Mouse (Mus musculus) gastrocnemius, adult 2 months (tissue): Measurements from ENCODE around the gene Tll2. TPM values are rescaled to one million over a fixed set of nuclear protein-coding genes. Genes with fewer than 3 reads are reported as not detected.
A peak's percentile ranks its signal among the peaks of the same experiment; 100 is the strongest.

Experiments used
- DNase-seq: peaks from one replicate; pipeline ENCODE4 v3.0.0; 2022
- H3K27ac ChIP-seq: fragments of 200-600 bp; 2 replicates; pipeline ENCODE4 v1.8.1; 2022; ENCODE audit warnings: mild to moderate bottlenecking
- H3K4me3 ChIP-seq: fragments of 200-600 bp; 2 replicates; pipeline ENCODE4 v1.8.1; 2022; ENCODE audit warnings: mild to moderate bottlenecking, moderate library complexity
- CTCF ChIP-seq: fragments of 200-600 bp; IDR thresholded peaks from 2 replicates; pipeline ENCODE4 v1.8.1; 2022; ENCODE audit warnings: antibody characterized with exemption, mild to moderate bottlenecking, moderate library complexity
- intact Hi-C: fragments of 180-260 bp; cut with DNase I; formaldehyde crosslinking; loops from one replicate; pipeline ENCODE4 v1.15.1; 2025
- total RNA-seq, 2 experiments: library from RNA; stranded (reverse); gene quantifications; 2 replicates each; pipeline ENCODE4 v1.2.3; 2021

Tll2 gene
- total RNA-seq, 2 experiments from 2014 or later: 0.10 to 0.11 TPM

- H3K4me3 ChIP-seq: no peak overlapping the region
- no peak for DNase-seq
- intact Hi-C loops: loop anchor here (5.0 kb wide), 1 partner anchor 137 kb away; no protein-coding TSS in a partner anchor
- TF ChIP-seq CTCF: peak; percentile 72
- H3K27ac ChIP-seq: no peak overlapping the region
Measured at GRCm38 (mm10) chr19:41104922-41105321, 101.7 kb downstream of the Tll2 start.

- intact Hi-C loops: no loop called here
- peak; percentile 88 for DNase-seq
- Histone ChIP-seq H3K27ac (no peak overlapping the region), H3K4me3 (no peak overlapping the region)
- TF ChIP-seq CTCF: no peak
Measured at GRCm38 (mm10) chr19:41101390-41101789, 105.2 kb downstream of the Tll2 start.

GRCm38 (mm10) chr19:41100863-41101262 is 105.8 kb downstream of the Tll2 start:
- TF ChIP-seq CTCF: no peak
- no peak overlapping the region for H3K27ac ChIP-seq
- DNase-seq: no peak
- intact Hi-C loops: no loop called here
- H3K4me3 ChIP-seq: no peak overlapping the region

GRCm38 (mm10) chr19:41097038-41097437 is 109.6 kb downstream of the Tll2 start:
- intact Hi-C loops: no loop called here
- no peak for TF ChIP-seq CTCF
- Histone ChIP-seq H3K4me3 (no peak overlapping the region), H3K27ac (no peak overlapping the region)
- no peak for DNase-seq

DNA sequence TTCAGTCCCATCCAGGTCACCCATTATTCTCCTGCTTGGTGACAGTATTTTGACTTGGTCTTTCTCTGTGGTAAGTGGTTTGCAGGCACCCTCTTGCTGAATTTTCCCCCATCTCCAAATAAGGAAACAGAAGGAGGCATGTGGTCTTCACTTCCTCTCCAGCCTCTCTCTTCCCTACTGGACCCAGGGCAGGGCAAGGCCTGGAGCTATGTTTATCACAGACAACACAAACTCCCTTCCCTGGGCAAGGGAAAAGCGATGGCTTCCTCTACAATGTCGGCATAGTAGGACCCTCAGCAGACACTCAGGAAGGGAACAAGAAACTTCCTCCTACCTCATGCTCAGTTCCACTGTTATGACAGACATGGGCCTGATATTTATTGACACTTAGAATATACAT is 114.7 kb downstream of the Tll2 start:
- no peak for DNase-seq
- intact Hi-C loops: no loop called here
- no peak for TF ChIP-seq CTCF
- Histone ChIP-seq H3K27ac (no peak overlapping the region), H3K4me3 (no peak overlapping the region)

- intact Hi-C loops: loop anchor here (5.0 to 10.0 kb wide), 2 partner anchors 117 to 675 kb away; partner anchors contain the start of gene Tll2
- Histone ChIP-seq H3K27ac (no peak overlapping the region), H3K4me3 (no peak overlapping the region)
- peak; percentile 85 for TF ChIP-seq CTCF
- peak; percentile 61 for DNase-seq
Measured at GRCm38 (mm10) chr19:41089833-41090232, 116.8 kb downstream of the Tll2 start.

- intact Hi-C loops: loop anchor here (5.0 to 10.0 kb wide), 2 partner anchors 119 to 676 kb away; partner anchors contain the start of gene Tll2
Measured at GRCm38 (mm10) chr19:41088491-41088890, 118.1 kb downstream of the Tll2 start.

DNA sequence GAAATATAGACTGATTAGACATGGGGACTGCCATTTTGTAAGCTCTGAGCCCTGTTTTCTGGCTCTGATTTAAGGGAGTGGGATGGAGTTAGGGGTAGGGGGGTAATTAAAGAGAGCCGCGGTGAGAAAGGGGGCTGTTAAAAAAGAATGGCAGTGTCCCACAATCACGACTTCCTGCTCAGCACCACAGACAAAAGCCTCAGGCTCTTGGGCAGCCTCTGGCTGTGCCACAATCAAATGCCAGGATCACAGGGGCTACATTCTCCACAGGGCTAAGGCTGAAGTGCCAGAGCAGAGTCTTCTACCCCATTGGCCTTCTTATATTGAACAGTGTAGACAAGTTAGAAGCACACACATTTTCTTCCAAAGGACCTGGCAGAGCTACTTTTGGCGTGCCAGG is 118.7 kb downstream of the Tll2 start:
- intact Hi-C loops: loop anchor here (2.0 to 10.0 kb wide), 3 partner anchors 119 to 677 kb away; partner anchors contain the start of gene Tll2
- Histone ChIP-seq H3K4me3 (no peak overlapping the region), H3K27ac (no peak overlapping the region)
- no peak for TF ChIP-seq CTCF
- no peak for DNase-seq

More at GRCm38 (mm10) chr19:41088491-41088890, 118.1 kb downstream of the Tll2 start:
- Histone ChIP-seq H3K4me3 (0 out of 2 replicates have a peak overlapping the region, but pooled peaks have one; percentile 23), H3K27ac (no peak overlapping the region)
- no peak for DNase-seq
- no peak for TF ChIP-seq CTCF

GRCm38 (mm10) chr19:41086700-41087099 is 119.9 kb downstream of the Tll2 start:
- intact Hi-C loops: loop anchor here (2.0 to 10.0 kb wide), 3 partner anchors 121 to 678 kb away; partner anchors contain the start of gene Tll2
- DNase-seq: peak; percentile 73
- TF ChIP-seq CTCF: peak; percentile 76

GRCm38 (mm10) chr19:41086289-41086688 is 120.3 kb downstream of the Tll2 start:
- no peak for DNase-seq
- no peak for TF ChIP-seq CTCF
- Histone ChIP-seq H3K4me3 (no peak overlapping the region), H3K27ac (no peak overlapping the region)
- intact Hi-C loops: loop anchor here (2.0 to 10.0 kb wide), 3 partner anchors 121 to 679 kb away; partner anchors contain the start of gene Tll2

More at GRCm38 (mm10) chr19:41086700-41087099, 119.9 kb downstream of the Tll2 start:
- Histone ChIP-seq H3K27ac (no peak overlapping the region), H3K4me3 (no peak overlapping the region)

DNA sequence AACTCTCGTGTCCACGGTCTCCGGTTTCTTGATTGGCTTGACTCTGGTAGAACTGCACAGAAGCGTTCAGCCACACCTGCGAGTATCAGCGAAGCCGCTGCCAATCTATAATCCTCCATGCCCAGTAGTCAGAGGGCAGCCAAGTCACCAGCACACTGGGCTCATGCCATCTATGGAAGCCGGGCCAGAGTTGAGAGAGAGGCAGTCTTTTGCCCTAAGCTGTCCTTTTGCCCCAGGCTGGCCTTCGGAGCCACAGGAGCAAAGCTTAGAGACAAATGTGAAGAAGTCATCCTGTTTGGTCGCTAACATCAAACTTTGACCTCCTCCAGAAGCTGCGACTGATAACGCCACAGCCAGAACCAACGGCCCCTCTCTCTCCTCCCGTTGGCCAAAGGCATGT is 123.0 kb downstream of the Tll2 start:
- intact Hi-C loops: loop anchor here (10.0 kb wide), 1 partner anchor 681 kb away; no protein-coding TSS in a partner anchor
- no peak overlapping the region for H3K4me3 ChIP-seq
- DNase-seq: no peak
- no peak for TF ChIP-seq CTCF
- no peak overlapping the region for H3K27ac ChIP-seq

DNA sequence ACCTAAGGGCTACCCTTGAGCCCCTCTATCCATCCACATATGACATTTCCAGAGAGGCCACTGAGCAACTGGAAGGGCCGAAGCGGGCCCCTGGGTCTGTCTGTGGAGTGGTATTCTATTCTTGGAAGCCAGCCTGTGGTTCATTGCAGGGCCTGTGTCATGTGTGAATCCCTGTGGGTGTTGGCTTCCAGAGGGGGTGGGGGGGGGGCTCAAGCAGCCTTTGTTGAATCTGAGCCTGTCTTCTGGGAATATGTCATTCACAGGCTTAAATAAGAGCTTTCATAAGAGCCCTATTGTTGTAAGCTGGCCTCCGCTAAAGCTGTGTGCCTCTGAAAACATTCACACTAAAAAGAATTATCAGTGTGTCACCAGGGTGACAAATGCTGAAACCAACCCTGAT is 125.0 kb downstream of the Tll2 start:
- intact Hi-C loops: loop anchor here (10.0 kb wide), 1 partner anchor 683 kb away; no protein-coding TSS in a partner anchor
- TF ChIP-seq CTCF: no peak
- no peak overlapping the region for H3K4me3 ChIP-seq
- H3K27ac ChIP-seq: no peak overlapping the region
- no peak for DNase-seq

- no peak for TF ChIP-seq CTCF
- intact Hi-C loops: no loop called here
- DNase-seq: no peak
- Histone ChIP-seq H3K4me3 (no peak within 1 kb of the TSS), H3K27ac (no peak within 1 kb of the TSS)
Measured at GRCm38 (mm10) chr19:41076906-41077305, 129.7 kb downstream of the Tll2 start, which contains the start of gene Opalin. Gene Opalin (minus strand): TSS chr19:41077113.
